Mouse (Mus musculus): ENCODE measurements around the gene Tmem86b. TPM values are rescaled to one million over a fixed set of nuclear protein-coding genes. Genes with fewer than 3 reads are reported as not detected.

The Tmem86b gene
- polyA plus RNA-seq, 1 experiment = 83.0 TPM

- Histone ChIP-seq H3K27ac (ENCODE audit: insufficient read depth, low read depth, low read length) (no peak overlapping the region), H3K4me3 (ENCODE audit: insufficient read depth, low read depth, low read length) (no peak overlapping the region), H3K4me1 (ENCODE audit: control insufficient read depth, insufficient read depth, low read length) (no peaks in the 10 kb centered on the region), H3K36me3 (ENCODE audit: control insufficient read depth, insufficient read depth, low read length) (peaks cover 4% of the 10 kb centered on the region), H3K27me3 (replicated peaks; ENCODE audit: control insufficient read depth, insufficient read depth, low read length) (no peaks in the 10 kb centered on the region)
- DNase-seq = no peak
- no peak for TF ChIP-seq POLR2A (IDR thresholded peaks at IDR 0.05; ENCODE audit: low read depth, low read length)
- no peak for TF ChIP-seq CTCF (conservative IDR thresholded peaks at IDR 0.05; ENCODE audit: insufficient read depth, insufficient read length, low read depth, low read length)
- 70% methylated on average over 4 of the region's 4 CpGs for WGBS
Measured at GRCm38 (mm10) chr7:4636179-4636578, 5.0 kb upstream of the Tmem86b start.

DNA sequence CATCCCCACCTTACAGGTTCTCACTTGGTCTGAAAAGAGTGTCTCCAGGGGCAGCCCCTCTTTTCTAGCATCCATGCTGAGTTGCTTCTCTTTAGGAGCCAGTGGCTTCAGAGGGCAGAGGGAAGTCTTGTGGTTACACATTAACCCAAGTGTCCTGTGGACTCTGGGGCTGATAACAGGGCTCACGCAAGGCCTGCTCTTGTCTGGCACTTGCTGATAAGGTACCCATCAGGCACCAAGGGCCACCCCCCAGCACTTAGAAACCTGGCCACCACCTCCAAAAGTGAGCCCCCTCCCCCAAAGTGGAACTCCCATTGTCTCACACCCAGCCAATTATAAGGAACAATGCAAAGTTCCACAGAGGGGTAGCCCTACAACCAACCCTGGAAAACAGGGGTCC lies 1.0 kb downstream of the Tmem86b start:
- Histone ChIP-seq H3K4me1 (ENCODE audit: control insufficient read depth, insufficient read depth, low read length) (peaks cover 3% of the 10 kb centered on the region; the same call in 1 of the 2 replicates), H3K27me3 (replicated peaks; ENCODE audit: control insufficient read depth, insufficient read depth, low read length) (no peaks in the 10 kb centered on the region), H3K36me3 (ENCODE audit: control insufficient read depth, insufficient read depth, low read length) (peaks cover 2% of the 10 kb centered on the region), H3K27ac (ENCODE audit: insufficient read depth, low read depth, low read length) (no peak overlapping the region), H3K4me3 (ENCODE audit: insufficient read depth, low read depth, low read length) (no peak overlapping the region)
- WGBS = 58% methylated on average over 1 of the region's 1 CpGs
- TF ChIP-seq POLR2A (IDR thresholded peaks at IDR 0.05; ENCODE audit: low read depth, low read length) = no peak
- no peak for TF ChIP-seq CTCF (conservative IDR thresholded peaks at IDR 0.05; ENCODE audit: insufficient read depth, insufficient read length, low read depth, low read length)
- peak; percentile 77 for DNase-seq

DNA sequence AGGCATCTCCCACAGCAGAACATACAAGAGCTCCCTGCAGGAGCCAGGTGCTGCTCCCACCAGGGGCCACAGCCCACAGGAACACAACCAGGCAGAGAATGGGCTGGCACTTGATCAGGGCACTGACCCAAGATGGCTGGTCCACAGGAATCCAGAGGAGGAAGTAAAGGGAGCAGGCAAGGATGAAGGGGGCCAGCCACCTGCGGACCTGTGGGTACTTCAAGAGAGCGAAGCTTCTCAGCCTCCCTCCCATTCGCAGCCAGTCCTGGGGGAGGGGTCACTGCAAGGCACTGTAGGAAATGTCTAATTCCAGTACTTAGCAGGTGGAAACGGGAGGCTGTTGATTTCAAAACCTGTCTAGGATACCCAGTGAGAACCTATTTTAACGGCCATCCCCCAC lies 1.6 kb downstream of the Tmem86b start:
- TF ChIP-seq POLR2A (IDR thresholded peaks at IDR 0.05; ENCODE audit: low read depth, low read length) (no peak), CTCF (conservative IDR thresholded peaks at IDR 0.05; ENCODE audit: insufficient read depth, insufficient read length, low read depth, low read length) (no peak)
- no peaks in the 10 kb centered on the region for H3K27me3 ChIP-seq (replicated peaks; ENCODE audit: control insufficient read depth, insufficient read depth, low read length)
- 71% methylated on average over 5 of the region's 5 CpGs for WGBS
- H3K36me3 ChIP-seq (ENCODE audit: control insufficient read depth, insufficient read depth, low read length) = peaks cover 2% of the 10 kb centered on the region
- peaks cover 3% of the 10 kb centered on the region; the same call in 1 of the 2 replicates for H3K4me1 ChIP-seq (ENCODE audit: control insufficient read depth, insufficient read depth, low read length)
- no peak overlapping the region for H3K4me3 ChIP-seq (ENCODE audit: insufficient read depth, low read depth, low read length)
- no peak overlapping the region for H3K27ac ChIP-seq (ENCODE audit: insufficient read depth, low read depth, low read length)
- DNase-seq = no peak

DNA sequence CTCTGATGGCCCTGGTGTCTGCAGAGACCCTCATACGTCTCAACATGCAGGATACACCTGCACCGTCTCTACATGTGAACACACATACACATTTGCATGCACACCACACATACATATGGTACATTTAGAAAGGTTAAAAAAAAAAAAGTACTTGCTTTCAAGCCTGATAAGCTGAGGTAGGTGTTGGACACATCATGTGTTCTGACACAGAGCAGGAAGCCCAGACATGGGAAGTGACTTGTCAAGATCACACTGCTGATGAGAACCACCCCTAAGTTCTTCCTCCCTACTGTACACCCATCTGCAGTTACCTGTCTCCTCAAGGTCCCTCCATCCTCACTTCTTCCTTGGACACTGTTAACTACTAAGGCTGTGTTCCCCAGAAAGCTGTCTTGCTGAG lies 5.3 kb downstream of the Tmem86b start:
- TF ChIP-seq POLR2A (IDR thresholded peaks at IDR 0.05; ENCODE audit: low read depth, low read length) = no peak
- no peak for TF ChIP-seq CTCF (conservative IDR thresholded peaks at IDR 0.05; ENCODE audit: insufficient read depth, insufficient read length, low read depth, low read length)
- H3K4me1 ChIP-seq (ENCODE audit: control insufficient read depth, insufficient read depth, low read length) = peaks cover 3% of the 10 kb centered on the region; the same call in 1 of the 2 replicates
- WGBS = 89% methylated on average over 2 of the region's 2 CpGs
- no peaks in the 10 kb centered on the region for H3K36me3 ChIP-seq (ENCODE audit: control insufficient read depth, insufficient read depth, low read length)
- DNase-seq = no peak
- H3K27me3 ChIP-seq (replicated peaks; ENCODE audit: control insufficient read depth, insufficient read depth, low read length) = no peaks in the 10 kb centered on the region
- no peak overlapping the region for H3K27ac ChIP-seq (ENCODE audit: insufficient read depth, low read depth, low read length)
- no peak overlapping the region for H3K4me3 ChIP-seq (ENCODE audit: insufficient read depth, low read depth, low read length)

- H3K27me3 ChIP-seq (replicated peaks; ENCODE audit: control insufficient read depth, insufficient read depth, low read length) = no peaks in the 10 kb centered on the region
- H3K4me3 ChIP-seq (ENCODE audit: insufficient read depth, low read depth, low read length) = no peak overlapping the region
- WGBS = 55% methylated on average over 1 of the region's 1 CpGs
- TF ChIP-seq CTCF (conservative IDR thresholded peaks at IDR 0.05; ENCODE audit: insufficient read depth, insufficient read length, low read depth, low read length) (peak; percentile 42; the same call in 1 of the 2 replicates), POLR2A (IDR thresholded peaks at IDR 0.05; ENCODE audit: low read depth, low read length) (no peak)
- peak; percentile 31 for DNase-seq
- no peaks in the 10 kb centered on the region for H3K36me3 ChIP-seq (ENCODE audit: control insufficient read depth, insufficient read depth, low read length)
- H3K27ac ChIP-seq (ENCODE audit: insufficient read depth, low read depth, low read length) = no peak overlapping the region
- H3K4me1 ChIP-seq (ENCODE audit: control insufficient read depth, insufficient read depth, low read length) = no peaks in the 10 kb centered on the region
Measured at GRCm38 (mm10) chr7:4624343-4624742, 6.9 kb downstream of the Tmem86b start.

DNA sequence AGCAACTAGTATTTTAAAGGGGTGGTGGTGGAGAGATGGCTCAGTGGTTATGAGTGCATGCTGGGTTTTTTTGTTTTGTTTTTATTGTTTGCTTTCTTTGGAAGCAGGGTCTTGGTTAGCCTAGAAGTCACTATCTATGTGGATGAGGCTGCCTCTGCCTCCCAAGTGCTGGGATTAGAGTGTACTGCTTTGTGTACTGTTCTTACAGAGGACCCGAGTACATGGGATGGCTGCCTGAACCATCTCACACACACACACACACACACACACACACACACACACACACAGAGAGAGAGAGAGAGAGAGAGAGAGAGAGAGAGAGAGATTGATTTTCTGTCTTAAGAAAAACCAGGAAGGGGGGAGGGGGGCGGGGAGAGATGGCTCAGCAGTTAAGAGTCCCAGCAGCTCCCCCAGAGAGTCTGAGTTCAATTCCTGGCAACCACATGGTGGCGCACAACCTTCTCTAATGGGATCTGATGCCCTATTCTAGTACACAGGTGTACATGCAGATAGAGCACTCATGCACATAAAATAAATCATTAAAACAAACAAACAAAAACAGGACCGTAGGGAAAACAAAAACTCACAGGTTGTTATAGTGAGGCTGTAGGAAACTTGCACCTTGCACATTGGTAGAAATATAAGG lies 7.6 kb downstream of the Tmem86b start:
- Histone ChIP-seq H3K36me3 (ENCODE audit: control insufficient read depth, insufficient read depth, low read length) (no peaks in the 10 kb centered on the region), H3K4me1 (ENCODE audit: control insufficient read depth, insufficient read depth, low read length) (no peaks in the 10 kb centered on the region), H3K27me3 (replicated peaks; ENCODE audit: control insufficient read depth, insufficient read depth, low read length) (no peaks in the 10 kb centered on the region), H3K4me3 (ENCODE audit: insufficient read depth, low read depth, low read length) (no peak overlapping the region), H3K27ac (ENCODE audit: insufficient read depth, low read depth, low read length) (no peak overlapping the region)
- peak; percentile 63 for DNase-seq
- peak; percentile 58 for TF ChIP-seq CTCF (conservative IDR thresholded peaks at IDR 0.05; ENCODE audit: insufficient read depth, insufficient read length, low read depth, low read length)
- no peak for TF ChIP-seq POLR2A (IDR thresholded peaks at IDR 0.05; ENCODE audit: low read depth, low read length)
- WGBS = 13% methylated on average over 4 of the region's 4 CpGs

DNA sequence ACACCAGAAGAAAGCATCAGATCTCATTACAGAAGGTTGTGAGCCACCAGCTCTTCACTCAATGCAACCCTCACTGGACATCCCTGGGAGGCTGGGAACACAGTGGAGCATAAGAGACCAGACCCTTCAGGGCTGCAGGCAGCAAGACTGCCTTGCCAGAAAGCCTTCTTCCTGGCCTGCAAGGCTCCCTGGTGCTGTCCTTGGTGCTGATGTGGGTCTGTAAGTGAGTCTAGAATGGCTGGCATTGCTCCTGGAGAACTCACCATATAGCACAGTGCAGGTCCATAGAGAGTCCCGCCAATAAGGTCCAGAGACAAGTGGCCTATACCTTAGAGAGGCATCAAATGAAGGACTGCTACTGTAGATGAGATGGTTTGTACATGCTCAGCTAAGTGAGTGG lies 11.2 kb downstream of the Tmem86b start:
- Histone ChIP-seq H3K4me3 (ENCODE audit: insufficient read depth, low read depth, low read length) (no peak overlapping the region), H3K36me3 (ENCODE audit: control insufficient read depth, insufficient read depth, low read length) (no peaks in the 10 kb centered on the region), H3K27me3 (replicated peaks; ENCODE audit: control insufficient read depth, insufficient read depth, low read length) (no peaks in the 10 kb centered on the region), H3K27ac (ENCODE audit: insufficient read depth, low read depth, low read length) (no peak overlapping the region), H3K4me1 (ENCODE audit: control insufficient read depth, insufficient read depth, low read length) (no peaks in the 10 kb centered on the region)
- TF ChIP-seq POLR2A (IDR thresholded peaks at IDR 0.05; ENCODE audit: low read depth, low read length) = no peak
- TF ChIP-seq CTCF (conservative IDR thresholded peaks at IDR 0.05; ENCODE audit: insufficient read depth, insufficient read length, low read depth, low read length) = no peak
- 28% methylated on average over 1 of the region's 1 CpGs for WGBS
- DNase-seq = peak; percentile 32

Measured in kidney, adult 2 months (tissue).